Mouse (Mus musculus) lung, postnatal 0 days (tissue): ENCODE data around the gene Zp1.

Source experiments
- CTCF ChIP-seq: IDR thresholded peaks from 2 replicates; pipeline ENCODE4 v1.5.1; 2016; ENCODE audit warnings: antibody characterized with exemption, mild to moderate bottlenecking
- EP300 ChIP-seq: IDR thresholded peaks from 2 replicates; pipeline ENCODE4 v1.6.1; 2016; ENCODE audit warnings: antibody characterized with exemption, mild to moderate bottlenecking, control low read depth

DNA sequence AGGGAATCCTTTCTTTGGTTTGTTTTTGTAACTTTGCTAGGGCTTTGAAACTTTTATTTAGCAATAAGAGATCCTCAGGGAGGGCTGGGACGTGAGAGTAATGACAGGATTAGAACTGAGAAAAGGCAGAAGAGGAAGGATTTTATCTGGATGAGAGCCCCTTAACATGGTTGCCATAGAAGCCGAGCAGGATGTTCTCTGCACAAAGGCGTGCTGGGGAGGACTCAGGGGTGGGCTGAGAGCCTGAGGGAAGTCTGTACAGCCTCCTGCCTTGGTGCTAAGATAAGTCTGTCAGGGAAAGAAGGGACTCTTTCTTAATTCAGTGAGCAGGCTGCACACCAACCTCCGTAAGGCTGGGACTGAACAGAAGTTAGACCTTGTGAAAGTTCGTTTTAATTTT lies 14.6 kb upstream of the Zp1 start:
- TF ChIP-seq CTCF (no peak), EP300 (no peak)
